Mouse (Mus musculus) layer of hippocampus, postnatal 36 days (tissue): ENCODE results near the gene Xaf1. TPM values are rescaled to one million over a fixed set of nuclear protein-coding genes. Genes with fewer than 3 reads are reported as not detected.

Source experiments
- DNase-seq, 2 experiments: peaks; one replicate each; pipeline ENCODE4 v3.0.0; 2022
- total RNA-seq, 2 experiments: library from RNA; stranded (reverse); gene quantifications; 2 replicates each; pipeline ENCODE4 v1.2.3; 2021

Gene Xaf1
- total RNA-seq, 2 experiments from 2014 or later: 3.6 to 5.8 TPM

GRCm38 (mm10) chr11:72362347-72362741, 60.9 kb downstream of the Xaf1 start, which contains the start of gene Tekt1:
Gene Tekt1 (minus strand): TSS chr11:72362442.
- DNase-seq: no peak

Other genes starting within 250 kb of the Xaf1 start
- gene Pitpnm3, start 165.9 kb upstream of the Xaf1 start, total RNA-seq: 10 to 100 TPM; 26.0 to 27.9 TPM
- gene Gm43951, start 94.8 kb upstream of the Xaf1 start, total RNA-seq: 10 to 100 TPM; 11.7 to 12.4 TPM
- gene 4933427D14Rik, start 94.2 kb upstream of the Xaf1 start, total RNA-seq: 10 to 100 TPM; 25.5 to 30.7 TPM
- 10 to 100 TPM; 33.0 to 36.4 TPM for gene Txndc17, start 94.1 kb upstream of the Xaf1 start, total RNA-seq
- gene Med31, start 86.0 kb upstream of the Xaf1 start, total RNA-seq: 10 to 100 TPM; 12.6 to 15.8 TPM
- 1 to 10 TPM; 6.5 to 6.9 TPM for gene Slc13a5, start 34.4 kb upstream of the Xaf1 start, total RNA-seq
- not detected for gene Fbxo39, start 12.8 kb downstream of the Xaf1 start, total RNA-seq
- gene Tekt1, start 60.8 kb downstream of the Xaf1 start, total RNA-seq: 1 to 10 TPM; 2.2 to 3.1 TPM
- 1 to 10 TPM; 1.5 to 2.7 TPM for gene Smtnl2, start 110.1 kb downstream of the Xaf1 start, total RNA-seq
- not detected for gene Ggt6, start 133.9 kb downstream of the Xaf1 start, total RNA-seq
- gene Mybbp1a, start 139.7 kb downstream of the Xaf1 start, total RNA-seq: 10 to 100 TPM; 51.3 to 52.2 TPM
- gene Spns2, start 188.3 kb downstream of the Xaf1 start, total RNA-seq: 100 to 1,000 TPM in 1 of 2 experiments, 10 to 100 TPM in 1; 91.4 to 129 TPM
- under 1 TPM; 0.25 to 0.30 TPM for gene Spns3, start 248.9 kb downstream of the Xaf1 start, total RNA-seq